In the genomic region with DNA sequence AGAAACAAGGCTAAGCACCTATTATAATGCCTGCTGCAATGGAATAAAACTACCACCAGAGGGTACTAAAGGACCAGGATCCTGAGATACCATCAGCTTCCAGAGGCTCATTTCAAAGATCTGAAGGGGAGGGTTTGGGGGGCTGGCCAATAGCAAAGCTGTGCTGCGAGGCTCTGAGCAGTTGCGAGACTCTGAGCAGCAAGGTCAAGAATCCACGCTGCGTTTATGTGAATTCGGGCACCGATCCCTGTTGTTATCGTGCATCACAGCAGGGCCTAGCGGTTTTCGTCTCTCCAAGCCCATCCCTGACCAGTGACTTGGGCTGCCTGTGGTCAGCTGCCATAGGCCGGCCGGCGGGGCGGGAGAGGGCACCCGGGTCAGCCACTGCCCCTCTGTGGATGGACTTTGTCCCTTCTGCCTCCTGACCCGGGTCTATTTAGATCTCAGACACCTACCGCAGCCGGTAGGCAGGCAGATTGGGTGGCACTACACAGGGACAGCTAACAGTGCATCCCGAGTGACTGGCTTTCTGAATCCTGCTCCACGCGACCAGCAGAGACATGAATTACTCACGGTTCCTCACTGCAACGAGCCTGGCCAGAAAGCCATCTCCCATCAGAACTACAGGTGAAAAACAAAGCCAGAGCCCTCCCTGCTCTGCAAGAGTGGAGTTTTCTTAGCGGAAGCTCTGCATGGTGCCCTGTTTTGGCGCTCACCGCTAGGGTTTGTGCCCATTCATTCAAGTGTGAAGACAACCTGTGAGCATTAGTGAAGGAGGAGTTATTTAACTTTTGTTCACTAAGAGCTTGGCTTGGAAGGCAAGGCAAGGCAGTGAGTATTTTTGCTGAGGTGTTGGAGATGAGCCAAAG, we compare ENCODE assay signal across 8 mouse cellular contexts. TPM values are rescaled to one million over a fixed set of nuclear protein-coding genes. Genes with fewer than 3 reads are reported as not detected.
DNase-seq lines count a peak whose midpoint lies in the region; ATAC-seq and TF ChIP-seq lines count a peak whose summit lies in the region.

Aadat (plus strand) TSS at position 280 of the 869 bp plus-strand sequence.

- no peaks in the 10 kb centered on the region for H3K9me3 ChIP-seq in hindbrain, embryonic 12.5 days (replicated peaks)
- no peaks in the 10 kb centered on the region for H3K9me3 ChIP-seq in lung, embryonic 16.5 days (ENCODE audit: control insufficient read depth, low read length)

- H3K4me3 ChIP-seq in hindbrain, embryonic 12.5 days = peak within 1 kb of the TSS; percentile 54
- H3K4me3 ChIP-seq in lung, embryonic 16.5 days (ENCODE audit: low read length) = peak within 1 kb of the TSS; percentile 58

- no peak within 1 kb of the TSS for H3K27ac ChIP-seq in hindbrain, embryonic 12.5 days
- H3K27ac ChIP-seq in lung, embryonic 16.5 days (ENCODE audit: low read length) = no peak within 1 kb of the TSS

- POLR2A ChIA-PET in Patski (lab: Charles Lee) = no interaction called here

- in situ Hi-C loops in Patski (cut with MboI; ENCODE audit: low pct_unique_long_range_greater_than_20kb) = loop anchor here (5.0 to 10.0 kb wide), 3 partner anchors 361 to 1009 kb away; no protein-coding TSS in a partner anchor

- H3K4me1 ChIP-seq in hindbrain, embryonic 12.5 days = peaks cover 4% of the 10 kb centered on the region; the same call in 1 of the 2 replicates
- H3K4me1 ChIP-seq in lung, embryonic 16.5 days (replicated peaks; ENCODE audit: control insufficient read depth, insufficient read depth, low read length) = peaks cover 5% of the 10 kb centered on the region

- H3K9ac ChIP-seq in hindbrain, embryonic 12.5 days = peak within 1 kb of the TSS; percentile 68
- H3K9ac ChIP-seq in lung, embryonic 16.5 days (ENCODE audit: low read length) = peak within 1 kb of the TSS; percentile 67

- peak; percentile 93 for ATAC-seq in Patski
- ATAC-seq in hindbrain, embryonic 12.5 days (ENCODE audit: low FRiP score) = peak; percentile 99
- ATAC-seq in lung, embryonic 16.5 days (ENCODE audit: low read depth) = peak; percentile 88
- ATAC-seq in inflammation-experienced regulatory T-cells, adult 6 months = no peak

- no peaks in the 10 kb centered on the region for H3K36me3 ChIP-seq in hindbrain, embryonic 12.5 days
- no peaks in the 10 kb centered on the region for H3K36me3 ChIP-seq in lung, embryonic 16.5 days (ENCODE audit: control insufficient read depth, insufficient read depth, low read length)

- peaks cover 20% of the 10 kb centered on the region for H3K27me3 ChIP-seq in Patski
- H3K27me3 ChIP-seq in hindbrain, embryonic 12.5 days = no peaks in the 10 kb centered on the region
- no peaks in the 10 kb centered on the region for H3K27me3 ChIP-seq in lung, embryonic 16.5 days (ENCODE audit: control insufficient read depth, insufficient read depth, low read depth, low read length)

- DNase-seq in Patski (ENCODE audit: low read depth, low spot score) = peak; percentile 31
- peak; percentile 72 for DNase-seq in cerebellum, adult 8-10 months
- peak; percentile 69 to 82 for DNase-seq in frontal cortex, adult 2 months (ENCODE audit: extremely low spot score in 1 of 2, low spot score in 1 of 2)
- peak; percentile 65 to 74 for DNase-seq in layer of hippocampus, postnatal 10 days (ENCODE audit: low spot score in 2 of 2)
- peak; percentile 95 for DNase-seq in retina, embryonic 14.5 days (ENCODE audit: low spot score)

- peak within 1 kb of the TSS; percentile 91 for H3K4me2 ChIP-seq in hindbrain, embryonic 12.5 days (replicated peaks)
- peak within 1 kb of the TSS; percentile 97 for H3K4me2 ChIP-seq in lung, embryonic 16.5 days (ENCODE audit: low read depth, low read length)

- TF ChIP-seq CTCF in Patski (IDR thresholded peaks at IDR 0.05) = peak; percentile 83

- CTCF ChIA-PET in Patski (lab: Charles Lee) = interaction anchor here (0.7 to 1.8 kb wide), 8 partner anchors 9 to 553 kb away, joined by 3 to 5 read pairs (median 3); no protein-coding TSS in a partner anchor

- WGBS in hindbrain, embryonic 12.5 days = under 1% methylated on average over 25 of the region's 25 CpGs
- 2% methylated on average over 25 of the region's 25 CpGs for WGBS in lung, embryonic 16.5 days

RNA-seq across cellular contexts. Expression of gene Aadat, which starts in this region (rescaled TPM):
- polyA plus RNA-seq in Patski (2021) = 0.37 TPM
- polyA plus RNA-seq in frontal cortex, adult 2 months (2012; rRNA removed) = 0.36 and 0.46 TPM in 2 replicates
- 0.68 and 1.1 TPM in 2 replicates for polyA plus RNA-seq in hindbrain, embryonic 12.5 days (2016; fragmentation: Nextera tagmentation; extraction: Ambion mirVana)
- 1 to 10 TPM in 1 of 2 experiments, under 1 TPM in 1; 0.83 to 1.2 TPM for total RNA-seq in layer of hippocampus, postnatal 10 days (2021)
- 0.46 and 0.64 TPM in 2 replicates for polyA plus RNA-seq in lung, embryonic 16.5 days (2015; fragmentation: Nextera tagmentation; extraction: Ambion mirVana)
- polyA plus RNA-seq in inflammation-experienced regulatory T-cells, adult 6 months (2017; shearing (Covaris generic)) = not detected

Comparison
In these comparisons a context has a peak if more than half of its experiments do, and no peak if none do; other contexts are left out.
1. Peak in DNase-seq and ATAC-seq in Patski; RNA of the gene not detected or under 1 TPM.
2. Peak in DNase-seq in frontal cortex, adult 2 months; RNA of the gene not detected or under 1 TPM.
3. Peak in ATAC-seq, H3K4me3 ChIP-seq, H3K9ac ChIP-seq and H3K4me2 ChIP-seq in lung, embryonic 16.5 days; RNA of the gene not detected or under 1 TPM.
4. DNase-seq: peak in every context shown above with its lines; median percentile 95 in retina, embryonic 14.5 days; 76 in frontal cortex, adult 2 months; 72 in cerebellum, adult 8-10 months; 70 in layer of hippocampus, postnatal 10 days; 31 in Patski.